Mouse (Mus musculus) CH12F3 (cell line): Measurements from ENCODE around the gene Tmem87a.

Experiments
- in situ Hi-C: fragments of 300-500 bp; cut with MboI; formaldehyde crosslinking; loops from 2 replicates; pipeline ENCODE4 v1.14.3; 2020; ENCODE audit warnings: low sequenced_read_pairs

Tmem87a gene

GRCm38 (mm10) chr2:120367416-120368207 is 36.3 kb downstream of the Tmem87a start:
- in situ Hi-C loops: no loop called here

GRCm38 (mm10) chr2:120366501-120366900 is 37.4 kb downstream of the Tmem87a start:
- in situ Hi-C loops: no loop called here

DNA sequence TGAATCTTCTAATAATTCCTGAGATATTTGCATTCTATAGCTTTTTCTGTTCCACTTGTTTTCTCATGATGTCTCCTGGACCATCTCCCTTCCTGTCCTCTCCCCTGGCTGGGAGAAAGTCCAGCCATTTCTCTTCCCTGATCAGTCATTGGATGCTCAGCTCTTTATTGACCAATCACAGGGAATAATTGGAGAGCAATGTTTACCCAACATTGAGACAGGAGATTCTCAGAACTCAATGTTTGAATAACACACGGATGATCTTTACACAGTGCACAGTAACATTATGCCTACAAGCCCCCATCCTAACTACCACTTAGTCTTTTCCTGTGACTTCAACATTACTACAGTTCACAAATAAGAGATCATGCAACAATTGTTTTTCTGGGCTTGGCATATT is 43.5 kb downstream of the Tmem87a start:
- in situ Hi-C loops: no loop called here

- in situ Hi-C loops: no loop called here
Measured at GRCm38 (mm10) chr2:120352682-120353646, 50.9 kb downstream of the Tmem87a start, which contains the start of gene Vps39. TSS of gene Vps39 (minus strand) at chr2:120353137.

DNA sequence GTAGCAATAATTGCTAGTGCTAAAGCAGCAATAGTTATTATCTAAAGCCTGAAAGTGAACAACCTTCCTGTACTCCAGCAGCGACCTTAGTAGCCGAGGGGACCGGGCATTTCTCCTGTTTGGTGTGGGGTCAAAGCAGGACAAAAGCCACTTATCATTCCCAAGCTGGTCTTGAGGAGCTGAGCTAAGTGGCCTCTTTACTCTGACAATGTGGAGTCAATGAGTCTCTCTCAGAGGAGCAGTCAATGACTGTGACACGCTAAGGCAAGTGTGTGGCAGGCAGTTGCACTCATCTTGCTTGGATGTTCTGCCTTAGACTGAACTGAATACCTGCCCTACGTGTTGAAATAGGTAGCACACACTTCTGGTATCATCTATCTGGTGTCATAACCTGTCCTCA is 52.6 kb downstream of the Tmem87a start:
- in situ Hi-C loops: no loop called here

GRCm38 (mm10) chr2:120348120-120348519 is 55.8 kb downstream of the Tmem87a start:
- in situ Hi-C loops: no loop called here

DNA sequence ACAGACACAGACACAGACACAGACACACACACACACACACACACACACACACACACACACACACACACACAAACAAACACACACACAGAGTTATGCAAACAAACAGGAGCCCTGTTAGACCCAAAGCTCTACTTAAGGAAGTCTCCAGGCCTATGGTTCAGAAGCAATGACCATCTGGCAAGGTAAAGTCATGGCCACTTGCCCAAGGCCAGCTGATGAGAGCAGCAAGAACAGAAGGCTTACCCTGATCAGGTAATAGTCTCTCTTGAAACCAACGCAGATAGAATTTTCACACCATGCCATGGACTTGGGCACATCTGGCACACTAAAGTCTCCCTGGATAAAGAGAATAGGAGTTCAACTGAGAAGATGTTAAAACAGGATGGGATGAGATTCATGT is 62.2 kb downstream of the Tmem87a start:
- in situ Hi-C loops: no loop called here

DNA sequence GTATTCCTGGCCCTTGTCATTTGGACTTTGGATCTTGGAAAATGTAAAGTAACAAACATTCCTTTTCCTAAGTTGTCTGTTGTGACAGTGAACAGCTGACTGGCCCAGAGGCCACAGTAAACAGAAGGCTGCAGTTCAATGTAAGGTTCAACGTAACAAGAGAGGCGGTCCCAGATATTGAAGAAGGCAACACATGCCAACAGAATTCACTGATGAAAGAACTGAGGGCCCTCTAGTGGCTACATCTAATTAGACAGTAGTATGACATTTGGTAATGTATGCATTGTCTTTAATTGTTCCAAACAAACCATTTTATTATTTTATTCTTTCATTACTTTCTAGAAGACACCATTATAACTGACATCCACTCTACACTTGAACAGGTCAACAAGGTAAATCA is 66.0 kb downstream of the Tmem87a start:
- in situ Hi-C loops: no loop called here

- in situ Hi-C loops: no loop called here
Measured at GRCm38 (mm10) chr2:120331575-120331974, 72.3 kb downstream of the Tmem87a start.

DNA sequence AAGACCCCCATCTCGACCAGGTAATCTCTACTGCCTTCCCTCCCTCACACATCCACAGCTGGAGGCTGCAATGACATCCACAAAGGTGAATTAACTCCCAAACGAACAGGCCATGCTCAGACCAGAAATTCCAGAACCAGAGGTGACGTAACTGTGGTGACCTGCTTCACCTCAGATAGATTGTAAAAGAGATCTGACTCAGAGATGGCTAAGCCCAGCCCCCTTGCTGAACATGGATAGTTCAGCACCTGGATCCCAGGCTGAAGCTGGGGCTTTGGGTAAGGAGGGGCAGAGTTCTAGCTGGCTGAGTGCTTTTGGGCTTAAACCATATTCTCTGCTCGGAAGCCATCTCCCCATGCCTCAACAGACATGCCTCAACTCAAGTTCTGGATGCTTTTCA is 88.8 kb downstream of the Tmem87a start:
- in situ Hi-C loops: no loop called here

- in situ Hi-C loops: no loop called here
Measured at GRCm38 (mm10) chr2:120314487-120314886, 89.4 kb downstream of the Tmem87a start.

GRCm38 (mm10) chr2:120313976-120314375 is 89.9 kb downstream of the Tmem87a start, which contains the start of gene Pla2g4f:
TSS of gene Pla2g4f (minus strand) at chr2:120314165.
- in situ Hi-C loops: no loop called here

GRCm38 (mm10) chr2:120312276-120312825 is 91.6 kb downstream of the Tmem87a start:
- in situ Hi-C loops: no loop called here
